Mouse (Mus musculus) heart, postnatal 25 days (tissue): ENCODE results near the gene Vrk2. TPM values are rescaled to one million over a fixed set of nuclear protein-coding genes. Genes with fewer than 3 reads are reported as not detected.

Experiments
- DNase-seq: peaks from one replicate; pipeline ENCODE4 v3.0.0; 2022; ENCODE audit warnings: low spot score
- intact Hi-C: fragments of 180-260 bp; cut with DNase I; formaldehyde crosslinking; loops from one replicate; pipeline ENCODE4 v1.15.1; 2025
- total RNA-seq, 2 experiments: library from RNA; stranded (reverse); gene quantifications; 2 replicates each; pipeline ENCODE4 v1.2.3; 2021

Gene Vrk2
- total RNA-seq, result 1 to 10 TPM; 4.7 to 6.1 TPM

DNA sequence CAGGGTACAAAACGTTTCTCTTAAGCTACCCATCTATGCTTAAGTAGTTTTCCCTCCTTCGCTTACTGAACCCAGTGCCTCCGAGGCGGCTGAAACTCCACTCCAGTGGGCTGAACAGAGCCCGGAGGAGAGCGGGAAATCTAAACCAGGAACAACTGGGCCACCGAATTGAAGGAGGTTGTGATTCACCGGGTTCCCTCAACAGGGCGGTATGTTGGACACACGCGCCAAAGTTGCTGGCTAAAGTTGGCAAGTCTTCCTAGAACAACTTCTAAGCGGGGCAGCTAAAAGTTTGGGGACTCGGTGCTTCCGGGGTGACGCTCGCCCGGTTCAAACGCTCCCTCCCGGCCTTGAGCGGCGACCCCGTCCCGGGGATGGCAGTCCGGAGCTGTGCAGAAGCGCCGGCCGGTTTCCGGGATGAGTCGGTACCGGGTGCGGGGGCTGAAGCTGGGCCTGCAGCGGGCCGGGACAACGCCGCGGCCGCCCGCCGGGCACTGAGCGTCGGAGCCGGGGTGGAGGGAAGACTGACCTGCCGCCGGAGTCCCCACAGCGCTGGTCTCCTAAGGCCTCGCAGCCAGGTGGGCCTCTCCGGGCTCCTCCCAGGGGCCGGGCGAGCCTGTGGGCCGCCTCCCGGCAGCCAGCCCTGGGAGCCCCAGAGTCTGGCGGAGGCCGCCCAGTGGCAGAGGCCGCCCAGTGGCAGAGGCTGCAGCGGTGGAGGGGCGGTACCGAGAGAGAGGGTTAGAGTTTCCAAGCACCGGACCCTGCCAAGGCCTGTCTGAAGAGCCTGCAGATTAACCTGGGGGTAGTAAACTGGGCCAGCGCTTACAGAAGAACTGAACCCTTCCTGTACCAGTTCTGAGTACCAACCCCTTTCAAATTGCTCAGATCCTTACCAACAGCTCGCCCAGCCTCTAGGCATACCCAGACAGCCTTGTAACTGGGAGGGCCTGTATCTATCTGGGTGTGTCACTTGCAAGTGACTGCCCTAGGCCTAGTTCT, at the start of gene Vrk2, which contains the start of gene Gm6899:
Gene Vrk2 (minus strand): TSS at position 939 of the 999 bp plus-strand sequence.
Gene Gm6899 (plus strand): TSS at position 181 of the 999 bp plus-strand sequence.
- peak; percentile 75 for DNase-seq
- intact Hi-C loops, result loop anchor here (10.0 kb wide), 1 partner anchor 209 kb away; the partner anchor contains the start of gene Fancl

DNA sequence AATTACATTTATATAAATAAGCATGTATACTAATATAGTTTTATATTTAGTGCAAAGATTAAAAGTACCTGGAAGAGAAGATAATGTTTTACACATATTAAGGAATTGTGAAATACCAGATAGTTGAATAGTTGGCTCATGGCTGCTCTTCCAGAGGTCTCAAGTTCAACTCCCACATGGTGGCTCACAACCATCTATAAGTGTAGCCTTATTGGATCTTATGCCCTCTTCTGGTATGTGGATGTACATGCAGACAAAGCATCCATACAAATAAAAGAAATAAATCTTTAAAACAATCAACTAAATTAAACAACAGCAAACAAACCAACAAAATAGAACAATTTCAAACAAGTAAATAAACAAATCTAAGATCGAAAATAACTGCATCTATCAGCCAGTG, 48.3 kb upstream of the Vrk2 start:
- intact Hi-C loops, result no loop called here
- no peak for DNase-seq

DNA sequence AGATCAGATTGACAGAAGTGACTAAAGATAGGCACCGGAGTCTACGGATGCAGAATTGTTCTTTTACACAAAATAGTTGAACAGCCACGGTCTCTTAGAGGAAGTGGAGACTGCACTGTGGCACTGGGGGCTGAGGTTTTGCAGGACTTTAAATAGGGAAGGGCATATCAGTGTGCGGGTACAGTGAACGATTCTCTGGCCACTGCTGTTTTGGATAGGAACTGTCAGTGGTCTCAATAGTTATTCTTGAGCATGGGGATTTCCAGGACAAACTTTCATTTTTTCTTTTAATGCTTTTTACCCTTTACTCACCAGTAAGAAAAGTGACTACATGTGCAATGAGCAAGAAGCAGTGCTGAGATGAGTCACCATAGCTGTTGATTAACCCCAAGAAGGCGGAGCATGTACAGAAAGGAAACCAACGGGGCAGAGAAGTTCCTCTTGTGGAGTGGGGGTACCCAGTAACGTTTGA, 46.6 kb upstream of the Vrk2 start:
- intact Hi-C loops, result no loop called here
- no peak for DNase-seq

DNA sequence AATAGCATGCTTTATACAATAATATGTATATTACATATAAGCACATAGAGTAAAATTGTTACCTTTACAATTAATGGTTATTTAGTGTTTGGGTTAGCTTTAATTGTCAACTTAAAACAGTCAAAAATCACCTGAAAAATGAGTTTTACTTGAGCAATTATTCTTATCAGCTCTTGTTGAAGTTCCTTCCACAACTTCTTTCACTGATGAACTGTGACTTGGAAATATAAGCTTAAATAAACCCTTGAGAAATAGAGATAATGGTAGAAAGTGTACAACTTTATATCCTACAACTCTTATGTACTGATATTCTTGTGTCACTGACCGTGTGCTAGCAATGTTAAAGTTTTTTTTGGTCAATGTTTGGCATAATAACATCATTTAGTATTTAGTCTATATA, 42.4 kb upstream of the Vrk2 start:
- no peak for DNase-seq
- intact Hi-C loops, result no loop called here

DNA sequence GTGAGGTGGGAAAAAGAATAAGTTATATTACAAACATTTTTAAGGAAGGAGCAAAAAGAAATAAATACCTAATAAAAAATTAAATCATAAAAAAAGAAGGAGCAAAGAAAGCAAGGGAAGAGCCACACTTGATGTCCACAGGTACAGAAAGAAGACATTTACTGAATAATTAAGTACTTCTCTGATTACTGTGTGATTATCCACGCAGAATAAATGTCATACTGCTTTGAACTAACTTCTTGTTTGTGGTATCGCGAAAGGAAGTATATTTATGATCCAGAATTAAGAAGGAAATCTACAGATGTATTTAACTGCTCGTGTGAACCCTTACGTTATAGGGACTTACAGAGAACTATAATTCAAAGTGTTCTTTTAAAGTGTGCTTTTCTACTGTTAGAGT, 28.9 kb upstream of the Vrk2 start:
- intact Hi-C loops, result no loop called here
- DNase-seq, result no peak

DNA sequence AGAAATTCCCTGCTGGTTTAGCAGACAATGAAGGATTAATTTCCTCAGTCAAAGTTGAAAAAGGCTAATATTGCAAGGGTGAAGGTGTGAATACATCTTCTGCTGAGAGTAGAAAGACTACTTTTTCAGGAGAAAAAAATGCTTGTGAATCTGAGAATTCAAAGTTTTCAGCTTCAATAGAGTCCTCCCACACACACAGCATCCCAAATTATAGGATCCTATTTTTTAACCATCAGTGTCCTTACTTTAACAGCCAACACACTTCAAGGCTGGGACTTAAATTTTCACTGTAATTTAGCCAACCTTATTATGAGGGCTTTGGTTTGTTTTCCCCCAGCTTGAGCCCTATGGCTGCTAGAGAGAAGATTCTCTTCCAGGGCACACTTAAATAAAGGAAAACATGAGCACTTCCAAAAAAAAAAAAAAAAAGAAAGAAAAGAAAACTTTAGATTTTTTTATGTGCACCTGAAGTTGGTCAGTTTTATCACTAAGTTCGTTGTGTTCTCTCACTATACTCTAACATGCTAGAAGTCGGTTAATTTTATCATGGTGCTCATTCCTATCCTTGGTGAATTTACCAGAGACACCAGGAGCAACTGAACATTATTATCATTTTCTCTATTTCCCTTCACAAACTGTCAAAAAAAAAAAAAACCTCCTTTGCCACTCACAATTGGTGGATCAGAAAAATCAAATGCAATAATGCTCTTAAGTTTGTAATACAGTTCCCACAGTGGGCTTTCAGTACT, 24.9 kb upstream of the Vrk2 start:
- intact Hi-C loops, result no loop called here
- DNase-seq, result no peak

DNA sequence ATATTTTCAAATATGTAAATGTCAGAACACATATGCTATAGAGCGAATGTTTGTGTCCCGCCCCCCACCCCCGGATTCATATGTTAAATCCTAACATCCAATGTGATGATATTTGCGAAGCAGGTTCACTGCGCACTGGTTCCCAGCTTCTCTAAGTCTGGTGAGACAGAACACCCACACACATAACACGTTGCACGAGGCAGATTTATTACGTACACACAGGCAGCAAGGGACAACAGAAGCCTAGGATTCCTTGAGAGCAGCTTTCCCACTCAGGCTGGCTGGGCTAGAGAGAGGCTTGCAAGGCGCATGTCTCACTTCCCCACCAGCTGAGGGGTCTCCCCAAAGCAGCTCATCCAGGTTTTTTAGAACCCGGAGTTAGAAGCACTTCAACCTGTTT, 15.0 kb upstream of the Vrk2 start:
- no peak for DNase-seq
- intact Hi-C loops, result no loop called here

DNA sequence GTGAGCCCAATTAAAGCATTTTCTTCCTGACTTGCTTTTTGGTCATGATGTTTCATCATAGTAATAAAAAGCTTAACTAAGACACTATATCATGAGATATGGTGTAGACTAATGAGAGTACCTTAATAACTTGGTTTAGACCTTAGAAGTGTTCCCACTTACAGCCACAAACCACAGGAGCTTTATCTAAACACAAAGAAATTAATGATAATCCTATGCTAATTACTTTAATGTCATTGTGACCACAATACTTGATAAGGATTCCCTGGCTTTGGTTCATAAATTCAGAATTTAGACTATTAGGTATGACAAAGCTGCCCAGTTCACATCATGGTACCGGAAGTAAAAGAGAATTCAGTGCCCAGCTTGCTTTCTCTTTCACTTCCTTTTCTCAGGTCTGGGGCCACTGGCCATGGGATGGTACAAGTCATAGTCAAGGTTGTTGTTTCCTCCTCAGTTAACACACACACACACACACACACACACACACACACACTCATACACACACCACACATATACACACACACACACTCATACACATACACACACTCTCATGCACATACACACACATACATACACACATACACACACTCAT, 10.4 kb upstream of the Vrk2 start:
- DNase-seq, result no peak

DNA sequence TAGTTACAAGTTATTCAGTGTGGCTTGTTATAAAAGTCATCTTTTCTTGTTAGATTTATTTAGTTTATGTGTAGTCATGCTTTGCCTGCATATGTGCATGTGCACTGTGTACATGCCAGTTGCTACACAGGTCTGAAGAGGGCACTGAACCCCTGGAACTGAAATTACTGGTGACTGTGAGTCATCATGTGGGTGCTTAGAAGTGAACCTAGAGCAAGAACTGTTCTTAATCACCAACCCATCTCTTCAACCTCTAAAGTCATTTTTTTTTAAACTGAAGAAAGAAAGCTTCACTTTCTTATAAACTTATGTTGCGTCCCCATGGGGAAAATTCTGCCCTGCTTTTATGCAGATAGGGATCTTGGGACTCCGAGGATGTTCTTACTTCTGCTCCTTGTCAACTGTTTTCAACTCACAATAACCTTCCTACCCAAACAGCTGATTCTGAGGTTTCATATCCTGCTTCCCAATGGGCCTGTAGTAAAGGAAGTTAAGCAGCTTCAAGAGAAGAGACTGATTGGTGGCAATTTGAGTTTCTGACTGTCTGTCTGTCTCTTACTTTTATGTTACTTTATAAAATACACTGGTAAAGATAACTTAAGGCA, 7.9 kb upstream of the Vrk2 start:
- DNase-seq, result no peak
- intact Hi-C loops, result no loop called here

More for the DNA sequence above, 10.4 kb upstream of the Vrk2 start:
- intact Hi-C loops, result no loop called here

DNA sequence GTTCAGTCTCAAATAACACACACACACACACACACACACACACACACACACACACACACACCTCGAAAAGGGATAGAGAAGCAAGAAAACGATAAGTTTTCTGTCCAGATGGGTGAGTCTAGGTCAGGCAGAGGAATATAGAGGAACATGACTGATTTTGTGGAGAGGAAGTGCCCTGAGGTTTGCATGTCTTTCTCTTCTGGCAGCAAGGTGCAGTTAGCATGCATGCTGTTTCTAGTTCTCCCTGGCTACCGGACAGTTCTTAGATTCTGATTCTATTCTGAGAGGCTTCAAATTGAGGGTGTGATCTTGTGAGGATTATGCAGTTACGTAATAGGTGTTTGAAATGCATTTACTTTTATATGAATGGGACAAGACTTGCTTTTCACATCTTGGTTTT, 6.9 kb upstream of the Vrk2 start:
- DNase-seq, result no peak
- intact Hi-C loops, result no loop called here

DNA sequence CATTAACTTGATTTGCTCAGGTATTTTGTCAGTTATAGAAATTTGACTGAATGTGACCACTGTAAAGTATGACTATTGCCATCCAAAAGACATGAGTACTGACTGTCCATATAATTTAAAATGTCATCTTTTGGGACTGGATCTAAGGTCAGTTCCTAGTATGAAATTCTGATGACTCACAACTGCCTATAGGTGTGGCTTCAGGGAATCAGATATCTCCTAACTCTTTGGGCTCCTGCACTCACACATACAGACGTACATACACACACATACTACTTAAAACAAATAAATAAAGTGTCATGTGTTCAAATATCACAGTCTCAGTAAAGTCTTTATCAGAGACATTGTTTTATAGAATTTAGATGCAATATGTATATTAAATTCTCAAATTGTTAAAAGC, 5.1 kb upstream of the Vrk2 start:
- no peak for DNase-seq
- intact Hi-C loops, result loop anchor here (10.0 kb wide), 1 partner anchor 214 kb away; the partner anchor contains the start of gene Fancl

DNA sequence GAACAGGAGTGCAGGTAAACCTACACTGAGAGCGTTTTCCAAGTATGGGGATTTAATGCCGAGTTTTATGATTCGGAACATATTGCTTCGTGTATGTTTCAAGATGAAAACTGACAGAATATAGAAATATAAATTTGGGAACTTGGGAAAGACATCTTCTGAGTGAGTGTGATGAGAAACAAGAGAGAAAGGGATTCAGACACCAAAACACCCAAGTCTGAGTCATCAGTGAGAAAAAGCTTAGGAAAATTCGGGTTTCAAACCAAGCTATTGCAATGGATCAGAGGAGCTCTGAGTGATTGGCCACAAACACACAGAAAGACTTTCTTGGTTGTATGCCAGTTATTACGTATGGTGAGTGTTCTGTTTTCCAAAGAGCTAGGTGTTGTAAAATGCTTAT, 4.0 kb upstream of the Vrk2 start:
- intact Hi-C loops, result loop anchor here (10.0 kb wide), 1 partner anchor 213 kb away; the partner anchor contains the start of gene Fancl
- DNase-seq, result no peak

DNA sequence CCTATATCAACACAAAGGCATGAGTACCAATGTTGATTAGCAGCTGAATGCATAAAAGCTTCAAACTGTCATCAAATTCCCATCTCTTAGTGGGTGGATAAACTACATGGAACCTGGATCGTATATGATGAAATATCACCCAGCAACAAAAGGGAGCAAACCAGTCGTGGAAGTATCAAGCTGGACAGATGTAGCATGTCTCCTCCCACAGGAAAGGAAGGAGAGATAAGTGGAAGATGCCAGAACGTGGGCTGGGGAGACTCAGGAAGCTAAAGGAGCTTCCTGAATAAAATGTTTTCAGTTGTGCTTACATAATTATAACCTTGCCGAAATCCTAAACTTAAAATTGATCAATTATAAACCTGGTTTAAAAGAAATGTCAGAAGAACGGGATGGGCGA, 3.3 kb upstream of the Vrk2 start:
- intact Hi-C loops, result loop anchor here (10.0 kb wide), 1 partner anchor 212 kb away; the partner anchor contains the start of gene Fancl
- no peak for DNase-seq

DNA sequence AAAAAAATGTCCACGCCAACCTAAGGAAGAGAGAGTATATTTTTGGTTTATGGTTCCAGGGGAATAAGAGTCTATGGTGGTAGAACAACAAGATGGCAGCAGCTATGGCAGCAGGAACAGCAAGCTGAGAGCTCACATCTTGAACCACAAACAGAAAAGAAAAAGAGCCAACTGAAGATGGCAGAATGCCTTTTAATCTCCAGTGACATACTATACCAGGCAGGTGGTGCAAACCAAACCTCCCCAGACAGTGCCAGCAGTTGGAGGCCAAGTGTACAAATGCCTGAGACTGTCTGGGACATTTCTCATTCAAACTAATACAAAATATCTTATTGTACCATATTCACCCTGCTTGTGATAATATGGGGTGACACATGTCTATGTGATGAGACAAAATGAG, 2.4 kb upstream of the Vrk2 start:
- intact Hi-C loops, result loop anchor here (10.0 kb wide), 1 partner anchor 211 kb away; the partner anchor contains the start of gene Fancl

DNA sequence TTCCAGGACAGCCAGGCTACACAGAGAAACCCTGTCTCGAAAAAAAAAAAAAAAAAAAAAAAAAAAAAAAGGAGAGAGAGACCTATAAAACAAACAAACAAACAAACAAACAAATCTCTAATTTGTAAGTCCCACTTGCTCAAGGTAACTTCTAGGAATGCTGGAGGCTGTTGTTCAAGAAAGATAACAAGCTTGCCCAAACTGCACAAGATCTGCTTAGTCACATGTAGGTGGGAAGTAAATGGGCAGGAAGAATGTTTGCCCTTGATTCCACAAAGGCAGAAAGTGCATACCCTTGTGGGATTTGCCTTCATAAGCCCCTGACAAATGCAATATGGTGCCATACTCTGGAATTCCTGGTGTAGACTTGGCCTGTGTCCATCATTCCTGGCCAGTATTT, 688 bp upstream of the Vrk2 start:
- no peak for DNase-seq
- intact Hi-C loops, result loop anchor here (10.0 kb wide), 1 partner anchor 210 kb away; the partner anchor contains the start of gene Fancl

More for the DNA sequence above, 2.4 kb upstream of the Vrk2 start:
- no peak for DNase-seq

DNA sequence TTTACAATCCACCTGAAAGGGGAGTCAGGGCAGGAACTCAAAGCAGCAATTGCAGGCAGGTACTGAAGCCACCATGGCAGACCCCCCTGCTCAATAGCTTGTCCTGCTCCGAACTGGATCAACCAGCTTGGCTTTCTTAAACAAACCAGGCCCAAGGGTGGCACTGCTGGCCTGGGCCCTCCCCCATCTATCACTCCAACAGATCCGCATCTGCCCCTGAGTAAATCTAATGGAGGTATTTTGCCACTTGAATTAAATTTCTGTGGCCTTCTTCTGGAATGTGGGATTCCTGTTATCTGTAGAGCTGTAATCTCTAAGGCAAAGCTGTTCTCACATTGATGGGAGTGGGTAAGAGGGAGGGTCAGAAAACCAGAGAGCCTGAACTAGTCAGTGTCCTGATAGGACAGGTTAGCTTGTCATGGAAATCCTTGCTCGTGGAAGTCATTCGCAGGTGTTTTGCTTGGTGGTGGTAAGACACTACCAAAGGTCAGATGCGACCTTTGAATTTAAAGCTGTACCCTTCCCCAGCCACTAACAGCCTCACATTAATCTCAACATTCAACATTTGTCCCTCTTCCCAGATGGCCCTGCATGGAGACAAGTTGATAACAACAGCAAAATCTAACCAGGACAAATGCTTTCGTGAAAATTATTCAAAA, 1.3 kb downstream of the Vrk2 start:
- DNase-seq, result no peak
- intact Hi-C loops, result loop anchor here (10.0 kb wide), 1 partner anchor 208 kb away; the partner anchor contains the start of gene Fancl

DNA sequence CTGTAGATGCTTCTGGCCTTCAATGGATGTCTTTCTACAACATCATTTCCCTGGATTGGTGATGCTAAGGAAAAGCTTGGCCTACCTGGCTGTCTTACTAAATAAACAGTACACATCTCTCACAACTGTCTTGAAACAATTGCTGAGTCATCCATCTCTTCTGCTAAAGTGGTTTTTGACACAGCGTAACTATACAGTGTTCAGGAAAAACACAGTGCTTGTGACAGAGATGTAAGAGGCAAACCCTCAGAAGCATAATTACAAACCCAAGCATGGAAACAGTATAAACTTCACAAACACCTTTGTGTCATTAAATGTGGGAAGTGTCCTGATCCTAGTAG, 6.6 kb downstream of the Vrk2 start:
- no peak for DNase-seq
- intact Hi-C loops, result no loop called here

DNA sequence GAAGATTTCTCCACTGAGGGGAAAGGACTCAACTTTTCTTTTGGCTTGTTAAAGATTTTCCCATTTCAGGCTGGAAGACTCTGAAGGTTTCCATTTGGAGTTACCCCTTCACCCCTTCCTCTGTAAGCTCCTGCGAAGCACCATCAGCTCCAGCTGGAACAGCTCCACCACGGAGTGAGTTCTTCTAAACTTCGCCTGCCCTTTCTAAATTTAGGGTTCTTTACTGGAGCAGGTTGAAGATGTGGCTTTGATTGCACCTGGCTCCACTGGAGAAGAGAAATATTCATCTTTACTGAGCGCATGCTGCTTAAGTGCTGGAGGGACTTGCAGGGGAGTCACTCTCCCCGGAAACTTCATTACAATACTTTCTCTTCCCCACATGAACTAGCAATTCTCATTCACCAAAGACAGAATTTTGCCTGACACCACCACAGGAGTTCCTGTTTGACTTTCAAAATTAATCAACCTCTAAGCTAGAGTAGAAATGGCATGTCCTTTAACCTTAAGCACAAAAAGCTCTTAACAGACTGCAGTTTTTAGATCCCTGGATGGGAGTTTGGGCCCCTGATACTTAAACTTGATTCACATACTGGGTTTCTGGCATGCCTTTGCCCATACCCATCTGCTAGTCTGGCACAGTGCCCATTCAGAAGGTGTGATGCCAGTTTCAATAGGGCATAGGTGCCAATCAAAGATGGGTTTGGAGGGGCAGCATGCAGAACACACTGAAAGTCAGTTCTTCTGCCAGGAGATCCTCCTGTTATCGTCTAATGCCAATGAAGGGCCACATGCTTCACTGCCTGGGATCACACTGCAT, 7.2 kb downstream of the Vrk2 start:
- no peak for DNase-seq
- intact Hi-C loops, result no loop called here
